Mouse (Mus musculus): Measurements from ENCODE around the gene Ugt1a10.
"Not testable (repeated sequence)": the region's sequence is repeated elsewhere in the genome, so short reads cannot be mapped to it uniquely, and the experiment has no call there.

The Ugt1a10 gene

GRCm38 (mm10) chr1:88215466-88216380 lies 160.5 kb downstream of the Ugt1a10 start:
- no peak for DNase-seq (ENCODE audit: low read depth)

GRCm38 (mm10) chr1:88216551-88216950 lies 161.4 kb downstream of the Ugt1a10 start:
- no peak for DNase-seq (ENCODE audit: low read depth)

GRCm38 (mm10) chr1:88217144-88217543 lies 162.0 kb downstream of the Ugt1a10 start:
- no peak for DNase-seq (ENCODE audit: low read depth)

- no peak for DNase-seq (ENCODE audit: low read depth)
Measured at GRCm38 (mm10) chr1:88217576-88217975, 162.4 kb downstream of the Ugt1a10 start.

GRCm38 (mm10) chr1:88218051-88218450 lies 162.9 kb downstream of the Ugt1a10 start:
- no peak for DNase-seq (ENCODE audit: low read depth)

GRCm38 (mm10) chr1:88218591-88218990 lies 163.4 kb downstream of the Ugt1a10 start:
- DNase-seq (ENCODE audit: low read depth) = no peak

- DNase-seq (ENCODE audit: low read depth) = no peak
Measured at GRCm38 (mm10) chr1:88219054-88219453, 163.9 kb downstream of the Ugt1a10 start.

GRCm38 (mm10) chr1:88220336-88220735 lies 165.1 kb downstream of the Ugt1a10 start:
- DNase-seq (ENCODE audit: low read depth) = no peak

GRCm38 (mm10) chr1:88222216-88222615 lies 167.0 kb downstream of the Ugt1a10 start:
- DNase-seq (ENCODE audit: low read depth) = no peak

- not testable (repeated sequence) for DNase-seq (ENCODE audit: low read depth)
Measured at GRCm38 (mm10) chr1:88223011-88223515, 167.9 kb downstream of the Ugt1a10 start.

GRCm38 (mm10) chr1:88223591-88223990 lies 168.4 kb downstream of the Ugt1a10 start:
- DNase-seq (ENCODE audit: low read depth) = no peak

GRCm38 (mm10) chr1:88224029-88224776 lies 169.0 kb downstream of the Ugt1a10 start:
- no peak for DNase-seq (ENCODE audit: low read depth)

- not testable (repeated sequence) for DNase-seq (ENCODE audit: low read depth)
Measured at GRCm38 (mm10) chr1:88225301-88225700, 170.1 kb downstream of the Ugt1a10 start.

- no peak for DNase-seq (ENCODE audit: low read depth)
Measured at GRCm38 (mm10) chr1:88225741-88226140, 170.6 kb downstream of the Ugt1a10 start.

GRCm38 (mm10) chr1:88226670-88227379 lies 171.6 kb downstream of the Ugt1a10 start, which contains the start of gene Mroh2a:
TSS of gene Mroh2a (plus strand) at chr1:88226986.
- DNase-seq (ENCODE audit: low read depth) = no peak

- DNase-seq (ENCODE audit: low read depth) = no peak
Measured at GRCm38 (mm10) chr1:88227482-88227881, 172.3 kb downstream of the Ugt1a10 start.

GRCm38 (mm10) chr1:88228121-88228520 lies 172.9 kb downstream of the Ugt1a10 start:
- DNase-seq (ENCODE audit: low read depth) = no peak

GRCm38 (mm10) chr1:88229566-88229965 lies 174.4 kb downstream of the Ugt1a10 start:
- DNase-seq (ENCODE audit: low read depth) = no peak

GRCm38 (mm10) chr1:88229986-88230385 lies 174.8 kb downstream of the Ugt1a10 start:
- no peak for DNase-seq (ENCODE audit: low read depth)

- DNase-seq (ENCODE audit: low read depth) = no peak
Measured at GRCm38 (mm10) chr1:88230421-88230820, 175.2 kb downstream of the Ugt1a10 start.

- DNase-seq (ENCODE audit: low read depth) = no peak
Measured at GRCm38 (mm10) chr1:88230981-88231802, 176.0 kb downstream of the Ugt1a10 start.
